Mouse (Mus musculus) heart, adult 18-20 months (tissue): ENCODE data around the gene Gm9945. TPM values are rescaled to one million over a fixed set of nuclear protein-coding genes. Genes with fewer than 3 reads are reported as not detected.

ENCODE experiments used
- DNase-seq, 2 experiments: peaks; one replicate each; pipeline ENCODE4 v3.0.0; 2021 to 2022; ENCODE audit warnings: mixed read lengths in 1 of 2
- long read RNA-seq, 2 experiments: library from polyadenylated mRNA; stranded (forward); transcript quantifications; one replicate each; pipeline ENCODE4 v2.0.0; 2021
- total RNA-seq, 2 experiments: library from RNA; stranded (reverse); gene quantifications; 2 replicates each; pipeline ENCODE4 v1.2.3; 2021

Gene Gm9945
- not detected for total RNA-seq
- long read RNA-seq, experiment 1: 0 reads
- long read RNA-seq, experiment 2, partial matches to known transcripts: 0 of 1 reads
- long read RNA-seq, experiment 2, other reads (novel, unspliced or antisense): 0 of 1 reads

DNA sequence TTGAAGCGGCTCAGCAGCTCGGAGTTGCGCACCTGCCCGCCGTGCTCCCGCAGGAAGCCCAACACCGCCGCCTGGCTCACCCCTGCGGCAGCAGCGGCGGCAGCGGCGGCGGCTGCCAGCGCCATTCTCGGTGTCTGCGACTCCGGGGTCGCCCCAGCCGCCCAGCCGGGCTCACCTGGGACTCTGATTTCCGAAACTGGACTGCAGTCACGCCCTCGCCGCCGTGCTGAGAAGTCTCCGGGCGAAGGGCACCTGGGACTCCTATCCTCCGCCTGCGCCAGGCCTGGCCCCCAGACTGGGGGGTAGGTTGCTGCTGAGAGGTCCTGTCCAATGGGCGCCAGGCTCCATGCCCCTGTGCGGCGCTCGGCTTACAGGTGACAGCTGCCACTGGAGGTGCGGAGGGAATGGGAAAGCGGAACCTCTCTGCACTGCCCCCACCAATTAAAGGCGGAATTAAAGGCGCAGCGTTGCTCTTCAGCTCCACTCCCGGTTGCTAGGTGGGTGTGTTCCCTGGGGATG is at the start of gene Gm9945, which contains the start of gene Sowaha:
Gm9945 (plus strand) TSS at position 384 of the 519 bp plus-strand sequence.
Sowaha (minus strand) TSS at position 492 of the 519 bp plus-strand sequence.
- DNase-seq: peak in 1 of 2 experiments; percentile 18

DNA sequence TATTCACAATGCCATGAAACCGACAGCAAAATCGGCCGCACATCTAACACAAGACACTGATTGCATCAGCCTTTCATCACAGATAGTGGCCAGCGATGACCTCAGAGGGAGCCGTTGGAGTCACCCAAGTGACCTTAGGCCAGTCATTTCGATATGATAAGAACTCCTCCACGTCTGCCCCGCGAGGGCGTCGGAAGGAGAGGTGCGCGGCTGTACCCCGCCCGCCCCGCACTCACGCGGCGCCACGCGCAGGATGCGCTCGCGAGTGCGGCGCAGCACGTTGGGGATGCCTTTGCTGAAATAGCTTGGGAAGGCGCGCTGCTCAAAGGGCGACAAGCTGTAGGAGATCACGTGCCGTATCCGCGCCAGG is 49.7 kb upstream of the Gm9945 start:
- DNase-seq: no peak

DNA sequence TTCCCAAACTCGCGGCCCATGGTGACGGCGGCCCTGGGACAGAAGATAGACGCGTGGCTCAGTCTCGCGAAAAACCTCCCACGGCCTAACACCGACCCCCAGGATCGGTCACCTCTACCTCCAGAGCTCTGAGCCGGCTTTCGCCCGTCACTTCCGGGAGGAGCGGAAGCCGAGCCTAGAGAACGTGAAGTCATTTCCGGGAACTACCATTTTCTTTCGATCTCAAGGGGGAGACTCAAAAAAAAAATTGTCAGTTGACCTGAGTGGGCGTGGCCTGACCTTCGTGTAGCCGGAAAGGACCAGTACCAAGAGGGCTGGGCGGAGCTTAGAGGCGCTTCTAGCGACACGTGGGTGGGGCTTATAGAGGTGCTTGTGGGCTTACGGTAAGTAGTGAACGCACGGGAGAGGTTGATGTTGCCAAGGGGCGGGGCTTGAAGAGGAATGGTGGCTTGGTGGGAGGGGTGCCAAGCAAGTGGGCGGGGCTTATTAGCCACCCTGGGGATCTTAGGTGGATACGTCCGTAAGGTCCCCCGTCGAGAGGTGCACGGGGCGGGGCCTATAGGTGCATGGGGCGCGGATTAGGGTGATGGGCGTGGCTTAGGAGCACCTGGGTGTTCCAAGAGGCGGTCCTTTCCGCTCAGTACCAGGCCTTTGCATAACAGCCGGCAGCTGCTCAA is 49.2 kb upstream of the Gm9945 start, which contains the start of the genes Uqcrq and Gdf9:
Uqcrq (minus strand) TSS at position 162 of the 677 bp plus-strand sequence.
Gdf9 (plus strand) TSS at position 354 of the 677 bp plus-strand sequence.
- DNase-seq: peak; percentile 98 to 99

DNA sequence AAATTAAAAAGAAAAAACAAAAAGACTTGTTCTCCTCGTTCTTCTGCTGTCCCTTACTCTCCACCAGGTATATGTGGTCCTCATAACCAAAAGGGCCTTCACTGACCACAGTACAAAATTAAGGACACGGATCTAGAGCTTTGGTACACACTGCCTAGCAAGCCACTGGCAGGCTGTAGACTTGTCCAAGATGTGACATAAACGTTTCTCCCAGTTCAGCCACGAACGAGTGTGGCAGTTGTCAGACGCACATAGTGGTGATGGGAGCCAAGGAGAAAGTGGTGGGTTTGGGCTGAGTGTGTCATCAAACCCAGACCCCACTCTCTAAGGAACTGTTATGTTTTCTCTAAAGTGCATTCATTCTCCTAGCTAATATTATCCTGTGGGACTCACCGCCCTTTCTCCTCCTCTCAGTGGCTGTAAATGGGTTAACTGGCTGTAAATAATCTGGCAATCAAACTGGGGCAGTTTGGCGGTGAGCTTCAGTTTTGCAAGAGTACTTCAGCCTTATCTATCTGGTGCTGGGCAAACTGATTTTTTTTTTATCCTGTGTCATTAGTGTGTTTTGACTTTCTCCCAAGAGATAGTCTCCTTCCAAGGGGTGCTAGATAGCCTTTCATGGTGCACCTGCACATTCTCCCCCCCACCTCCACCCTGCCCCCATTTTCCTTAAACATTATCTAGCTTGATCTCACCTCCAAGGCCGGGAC is 48.5 kb upstream of the Gm9945 start:
- peak in 1 of 2 experiments; percentile 36 for DNase-seq

DNA sequence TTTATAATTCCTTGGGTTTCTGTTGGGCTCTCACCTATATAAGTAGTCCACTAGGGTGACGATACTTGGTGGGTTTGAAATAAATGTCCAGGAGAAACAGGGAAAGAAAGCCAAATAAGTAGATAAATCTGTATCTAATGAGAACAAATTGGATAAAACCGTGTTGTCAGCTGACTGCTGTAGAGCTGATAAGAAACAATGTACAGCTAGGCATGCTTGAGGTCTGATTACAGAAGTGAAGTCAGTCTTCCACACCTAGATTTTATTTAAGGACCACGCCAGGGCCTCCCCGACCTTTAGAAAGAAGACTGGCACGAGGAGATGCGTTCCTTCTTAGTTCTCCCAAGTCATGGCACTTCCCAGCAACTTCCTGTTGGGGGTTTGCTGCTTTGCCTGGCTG is 46.9 kb upstream of the Gm9945 start:
- no peak for DNase-seq

DNA sequence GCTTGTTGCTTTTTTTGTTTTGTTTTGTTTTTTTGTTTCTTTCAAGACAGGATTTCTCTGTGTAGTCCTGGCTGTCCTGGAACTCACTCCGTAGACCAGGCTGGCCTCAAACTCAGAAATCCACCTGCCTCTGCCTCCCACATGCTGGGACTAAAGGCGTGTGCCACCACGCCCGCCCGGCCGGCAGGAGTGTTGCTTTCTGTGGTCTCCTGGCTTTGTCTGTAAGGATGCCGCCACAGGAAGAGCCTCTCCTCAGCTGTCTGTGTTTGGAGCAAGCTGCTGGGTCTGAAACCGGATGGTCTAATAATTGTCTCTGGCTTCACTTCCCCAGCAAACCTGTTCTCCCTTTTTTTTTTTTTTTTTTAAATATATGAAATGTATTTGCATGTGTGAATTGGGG is 44.5 kb upstream of the Gm9945 start:
- no peak for DNase-seq

DNA sequence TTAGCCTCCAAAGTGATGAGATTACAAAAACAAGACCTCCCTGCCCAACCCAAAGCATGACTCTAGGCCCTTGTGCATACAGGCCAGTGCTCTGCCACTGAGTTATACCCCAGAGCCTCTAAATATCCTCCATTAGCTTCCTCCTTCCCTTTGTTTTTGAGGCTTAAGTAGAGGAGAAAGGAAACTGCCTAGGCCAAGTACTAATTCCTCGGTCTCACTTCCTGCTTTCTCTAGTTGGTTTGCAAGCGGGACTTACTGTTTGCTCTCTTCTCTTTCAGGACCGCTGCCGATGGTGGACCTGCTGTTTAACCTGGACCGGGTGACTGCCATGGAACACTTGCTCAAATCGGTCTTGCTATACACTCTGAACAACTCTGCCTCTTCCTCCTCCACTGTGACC is 43.6 kb upstream of the Gm9945 start:
- DNase-seq: no peak

DNA sequence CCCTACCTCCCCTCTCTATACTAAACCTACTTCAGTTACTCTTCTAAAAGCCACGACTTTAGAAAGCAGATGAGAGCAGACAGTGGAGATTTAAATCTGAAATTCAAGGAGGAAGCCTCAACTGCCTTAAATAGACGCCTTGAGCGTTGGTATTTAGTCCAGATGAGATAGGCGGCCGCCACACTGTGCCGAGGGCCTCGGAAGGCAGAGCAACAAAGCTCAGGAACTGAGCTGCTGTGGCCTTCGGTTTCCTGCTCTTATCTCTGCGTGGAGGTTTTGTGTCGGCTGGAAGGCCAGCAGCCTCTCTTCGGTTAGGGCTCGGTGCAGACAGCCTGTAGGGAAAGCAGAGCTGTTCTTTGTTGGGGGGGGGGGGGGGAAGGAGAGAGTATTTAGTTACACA is 38.0 kb upstream of the Gm9945 start:
- DNase-seq: no peak

DNA sequence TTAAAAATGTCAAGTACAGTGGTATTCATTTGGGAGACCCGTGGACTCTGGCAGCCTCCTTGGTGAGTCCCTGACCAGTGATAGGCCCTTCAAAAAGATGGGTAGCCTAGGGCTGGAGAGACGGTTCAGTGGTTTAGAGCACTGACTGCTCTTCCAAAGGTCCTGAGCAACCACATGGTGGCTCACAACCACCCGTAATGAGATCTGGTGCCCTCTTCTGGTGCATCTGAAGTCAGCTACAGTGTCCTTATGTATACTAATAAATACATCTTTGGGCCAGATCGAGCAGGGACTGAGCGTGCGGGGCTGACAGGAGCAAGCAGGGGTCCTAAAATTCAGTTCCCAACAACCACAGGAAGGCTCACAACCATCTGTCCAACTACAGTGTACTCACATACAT is 36.1 kb upstream of the Gm9945 start:
- DNase-seq: peak in 1 of 2 experiments; percentile 51

DNA sequence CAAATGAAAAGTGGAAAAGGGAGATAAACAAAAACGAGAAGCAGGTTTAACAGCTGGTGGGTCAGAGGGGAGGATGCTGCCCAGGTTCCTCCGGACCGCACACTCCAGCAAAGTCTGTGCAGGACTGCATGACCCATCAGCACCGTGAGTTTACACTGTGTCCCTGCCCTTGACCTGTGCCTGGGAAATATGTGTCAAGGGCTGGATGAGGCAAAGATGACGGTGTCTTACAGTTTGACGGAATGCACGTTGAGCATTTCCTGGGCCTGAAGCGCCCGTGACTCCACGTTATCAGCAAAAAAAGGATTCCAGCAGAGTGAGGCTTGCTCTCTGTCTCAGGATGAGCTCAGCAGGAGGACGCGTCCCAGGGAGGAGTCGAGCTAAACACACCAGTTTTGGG is 34.4 kb upstream of the Gm9945 start:
- DNase-seq: no peak

DNA sequence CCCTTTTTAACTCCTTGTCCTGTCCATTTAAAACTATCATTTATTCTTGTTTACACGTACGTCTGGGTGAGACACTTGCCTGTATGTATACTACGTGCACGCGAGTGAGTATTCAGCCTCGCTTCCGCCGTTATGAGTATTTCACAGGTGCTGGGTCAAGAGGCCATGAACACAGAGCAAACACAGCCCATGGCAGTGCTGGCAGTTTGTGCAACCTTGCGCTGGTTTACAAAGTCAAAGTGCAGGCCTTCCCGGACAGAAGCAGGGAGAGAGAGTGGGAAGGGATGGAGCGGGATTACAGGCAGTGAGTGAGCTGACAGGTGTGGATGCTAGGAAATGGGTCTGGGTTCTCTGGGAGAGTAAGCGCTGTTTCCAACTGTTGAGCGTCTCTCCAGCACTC is 33.8 kb upstream of the Gm9945 start:
- DNase-seq: no peak

DNA sequence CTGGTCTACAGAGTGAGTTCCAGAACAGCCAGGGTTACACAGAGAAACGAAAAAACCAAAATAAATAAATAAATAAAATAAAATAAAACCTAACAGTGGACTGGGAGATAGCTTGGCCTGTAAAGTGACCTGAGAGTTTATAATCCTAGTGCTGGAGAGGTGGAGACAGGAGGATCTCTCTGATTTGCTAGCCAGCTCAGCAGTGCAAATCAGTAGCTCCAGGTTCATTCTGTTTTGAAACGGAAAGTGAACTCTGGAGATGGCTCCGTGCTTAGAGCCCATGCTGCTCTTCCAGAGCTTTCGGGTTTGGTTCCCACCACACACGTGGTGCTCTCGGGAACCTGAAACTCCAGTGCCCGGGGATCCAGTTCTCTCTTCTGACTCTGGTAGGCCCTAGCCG is 32.0 kb upstream of the Gm9945 start:
- DNase-seq: no peak

DNA sequence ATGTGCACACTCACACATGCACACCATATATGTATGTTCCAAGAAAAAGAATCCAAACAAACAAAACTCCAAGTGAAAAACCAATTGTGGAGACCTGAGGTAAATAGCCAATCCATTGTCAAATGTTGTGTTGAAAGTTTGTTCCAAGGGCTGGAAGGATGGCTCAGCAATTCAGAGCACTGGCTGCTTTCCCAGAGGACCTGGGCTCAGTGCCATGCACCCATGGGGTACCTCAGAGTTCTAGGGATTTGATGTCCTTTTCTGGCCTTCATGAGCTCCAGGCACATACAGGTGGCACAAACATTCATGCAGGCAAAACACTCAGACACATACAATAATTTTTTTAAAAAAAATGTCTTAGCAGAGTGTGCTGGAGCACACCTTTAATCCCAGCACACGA is 31.4 kb upstream of the Gm9945 start:
- peak; percentile 78 to 86 for DNase-seq

DNA sequence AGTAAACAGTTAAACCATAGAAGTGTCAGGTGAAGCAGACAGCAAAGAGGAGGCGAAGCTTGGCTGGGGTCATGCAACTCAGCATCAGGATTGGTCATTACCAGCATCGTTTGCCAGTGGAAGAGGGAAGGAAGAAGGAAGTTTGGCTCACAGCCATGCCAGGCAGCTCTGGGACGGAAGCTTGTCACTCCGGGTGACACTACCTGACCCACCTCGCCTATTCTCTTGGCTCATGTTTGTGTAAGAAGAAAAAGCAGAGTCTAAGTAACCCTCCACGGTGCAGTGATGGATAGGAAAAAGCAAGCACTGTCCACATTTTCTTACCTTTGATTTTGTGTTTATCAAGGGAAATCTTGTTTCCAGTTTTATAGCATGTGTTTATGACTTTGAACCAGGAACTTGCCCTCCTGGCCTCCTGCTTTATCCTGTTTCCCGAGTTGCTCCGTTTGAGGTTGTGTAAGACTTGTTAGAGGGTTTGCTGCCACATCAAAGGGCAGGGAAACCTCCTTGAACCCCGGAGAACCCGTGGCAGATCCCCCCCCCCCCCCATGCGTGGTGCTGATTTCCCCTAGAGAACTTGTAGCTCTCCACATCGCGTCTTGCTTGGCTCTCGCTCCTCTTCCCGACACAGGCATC is 29.8 kb upstream of the Gm9945 start:
- DNase-seq: no peak

DNA sequence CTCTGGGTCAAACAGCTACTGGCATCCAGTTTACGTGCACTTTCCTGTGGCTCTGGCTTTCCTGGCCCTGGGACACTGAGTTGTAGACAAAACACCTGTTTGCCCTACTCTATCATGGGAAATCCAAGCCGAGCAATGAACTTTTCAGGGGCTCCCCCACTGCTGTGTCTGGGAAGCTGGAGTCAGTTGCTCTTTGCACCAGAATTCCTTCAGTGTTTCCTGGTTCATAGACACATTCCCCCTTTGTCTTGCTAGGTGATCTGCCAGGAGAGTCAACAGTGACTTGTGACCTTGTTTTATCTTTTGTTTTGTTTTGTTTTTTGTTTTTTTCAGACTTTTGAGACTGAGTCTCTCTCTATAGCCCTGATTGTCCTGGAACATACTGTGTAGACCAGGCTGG is 28.6 kb upstream of the Gm9945 start:
- DNase-seq: no peak

DNA sequence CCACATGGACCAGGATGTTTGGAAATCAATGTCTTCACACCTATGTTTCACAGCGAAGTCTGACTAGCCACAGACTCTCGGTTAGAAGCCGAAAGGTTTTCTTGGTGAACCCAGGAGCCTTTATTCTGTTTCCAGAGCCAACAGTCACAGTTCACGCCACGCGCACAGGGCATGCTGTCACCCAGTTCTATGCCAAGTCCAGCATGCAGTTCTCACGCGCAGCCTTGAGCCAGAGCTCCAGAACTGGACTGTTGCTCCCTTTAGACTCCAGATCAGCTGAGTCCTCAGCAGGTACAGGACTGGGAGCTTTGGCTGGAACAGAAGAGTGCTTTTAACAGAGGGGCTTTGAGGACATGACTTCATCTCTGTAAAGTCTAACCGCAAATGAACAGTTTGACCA is 27.6 kb upstream of the Gm9945 start:
- peak in 1 of 2 experiments; percentile 49 for DNase-seq

DNA sequence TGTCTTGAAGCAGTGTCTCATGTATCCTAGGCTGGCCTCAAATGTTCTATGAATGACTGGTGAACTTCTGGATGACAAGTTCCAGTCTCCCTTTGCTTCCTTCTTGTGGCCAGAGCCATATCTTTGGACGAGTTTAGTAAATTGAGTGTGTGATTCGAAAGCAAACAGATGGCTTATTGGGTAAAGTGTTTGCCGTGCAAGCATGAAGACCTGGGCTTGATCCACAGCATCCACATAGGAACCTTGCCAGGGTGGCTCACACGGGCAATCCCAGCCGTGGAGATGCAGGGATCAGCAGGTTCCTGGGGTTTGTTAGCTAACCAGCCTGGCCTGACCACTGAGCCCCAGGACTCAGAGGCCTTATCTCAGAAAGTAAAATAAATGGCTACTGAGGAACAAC is 26.9 kb upstream of the Gm9945 start:
- DNase-seq: no peak

DNA sequence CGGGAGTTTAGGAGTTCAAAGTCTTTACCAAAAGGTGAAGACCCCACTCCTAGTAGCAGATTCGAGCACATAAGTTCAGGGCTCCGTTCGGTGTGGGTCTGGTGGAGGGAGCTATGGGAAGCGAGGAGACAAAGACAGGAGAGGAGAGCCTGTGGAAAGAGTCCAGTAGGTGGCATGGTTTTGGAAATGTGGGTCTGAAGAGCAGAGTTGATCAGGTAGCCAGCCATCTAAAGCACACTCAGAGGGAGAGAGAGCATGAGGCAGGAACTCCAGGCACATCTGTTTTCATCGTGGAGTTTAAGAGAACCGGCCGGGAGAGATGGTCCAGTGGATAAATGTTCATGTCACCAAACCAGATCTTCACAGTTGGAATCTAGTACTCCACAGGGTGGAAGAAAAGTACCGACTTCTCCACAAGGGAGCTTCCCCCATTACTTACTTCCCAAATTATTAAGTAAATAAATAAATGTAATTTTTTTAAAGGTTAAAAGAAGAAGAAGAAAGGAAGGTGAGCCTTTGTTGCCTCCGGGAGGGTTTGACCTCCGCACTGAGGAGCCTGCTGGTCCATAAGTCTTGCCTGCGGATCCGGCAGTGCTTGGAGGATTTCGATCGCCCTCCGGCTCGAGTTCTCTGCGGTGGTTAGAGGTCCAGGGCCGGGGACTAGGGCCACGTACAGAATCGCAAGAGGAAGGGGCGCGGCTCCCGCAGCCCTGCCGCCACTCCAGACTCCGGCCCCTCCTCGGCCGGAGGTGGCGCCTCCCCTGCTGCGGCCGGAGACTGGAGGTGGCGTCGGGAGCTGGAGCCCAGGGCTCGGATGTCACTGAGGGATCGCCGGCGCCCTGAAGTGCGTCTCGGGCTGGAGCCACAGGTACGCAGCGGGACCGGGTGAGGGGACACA is 23.2 kb upstream of the Gm9945 start, which contains the start of the genes Gm10447 and Shroom1:
Gm10447 (minus strand) TSS at position 637 of the 898 bp plus-strand sequence.
Shroom1 (plus strand) TSS at position 732 of the 898 bp plus-strand sequence.
- peak; percentile 66 to 75 for DNase-seq

DNA sequence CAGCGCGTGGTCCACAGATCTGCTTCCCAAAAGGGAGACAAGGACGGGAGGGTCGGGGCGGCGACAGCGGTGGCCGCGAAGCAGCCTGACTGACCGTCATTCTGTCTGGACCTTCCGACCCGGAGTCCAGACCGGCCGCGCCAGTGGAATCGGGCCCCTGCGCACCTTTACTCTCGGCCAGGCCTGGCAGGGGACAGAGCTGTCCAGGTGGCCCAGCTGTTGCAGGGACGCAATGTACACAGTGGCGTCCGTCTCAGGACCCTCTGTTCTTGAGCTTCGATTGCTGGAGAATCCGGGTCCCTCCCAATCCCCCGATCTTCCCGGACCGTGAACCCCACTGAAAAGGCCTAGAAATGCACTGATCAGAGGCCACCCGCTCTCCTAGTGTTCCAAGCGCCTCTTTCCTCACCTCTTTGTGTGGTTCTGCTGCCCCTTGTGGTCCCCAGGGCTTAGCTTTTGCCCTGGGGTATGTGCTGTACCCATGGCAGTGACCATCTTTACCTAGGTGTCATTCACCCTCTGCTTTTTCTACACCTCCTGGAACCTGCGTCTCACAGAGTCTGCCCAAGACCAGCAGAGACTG is 22.5 kb upstream of the Gm9945 start:
- DNase-seq: peak in 1 of 2 experiments; percentile 34

DNA sequence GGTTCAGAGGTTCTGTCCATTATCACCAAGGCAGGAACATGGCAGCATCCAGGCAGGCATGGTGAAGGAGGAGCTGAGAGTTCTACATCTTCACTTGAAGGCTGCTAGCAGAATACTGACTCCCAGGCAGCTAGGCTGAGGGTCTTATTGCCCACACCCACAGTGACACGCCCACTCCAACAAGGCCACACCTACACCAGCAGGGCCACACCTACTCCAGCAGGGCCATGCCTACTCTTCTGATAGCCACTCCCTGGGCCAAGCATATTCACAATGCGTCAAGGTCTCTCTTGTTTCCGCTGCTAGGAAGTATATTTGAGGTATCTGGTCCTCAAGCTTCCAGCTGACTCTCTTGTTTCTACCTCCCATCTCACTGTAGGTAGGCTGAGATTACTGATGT is 21.0 kb upstream of the Gm9945 start:
- DNase-seq: no peak

DNA sequence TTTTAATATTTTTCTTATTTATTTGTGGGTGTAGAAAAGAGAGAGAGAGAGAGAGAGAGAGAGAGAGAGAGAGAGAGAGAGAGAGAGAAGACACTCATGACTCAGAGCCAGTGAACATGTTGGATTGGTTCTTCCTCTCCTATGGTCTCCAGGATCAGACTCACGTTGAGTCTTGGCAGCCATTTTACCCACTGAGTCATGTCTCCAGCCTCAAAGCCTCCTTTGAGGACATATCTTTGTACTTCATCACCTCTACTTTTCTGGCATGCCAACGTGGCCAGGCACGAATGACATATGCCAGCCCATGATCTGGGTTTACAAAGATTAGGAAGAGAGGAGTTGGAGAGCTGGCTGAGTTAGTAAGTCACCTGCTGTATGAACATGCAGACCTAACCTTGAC is 19.8 kb upstream of the Gm9945 start:
- no peak for DNase-seq
